Mouse (Mus musculus): Measurements from ENCODE around the gene Prmt7. TPM values are rescaled to one million over a fixed set of nuclear protein-coding genes. Genes with fewer than 3 reads are reported as not detected.

Gene Prmt7
- total and polyA plus RNA-seq, 3 experiments: 48.4 to 87.3 (median 69.5) TPM

DNA sequence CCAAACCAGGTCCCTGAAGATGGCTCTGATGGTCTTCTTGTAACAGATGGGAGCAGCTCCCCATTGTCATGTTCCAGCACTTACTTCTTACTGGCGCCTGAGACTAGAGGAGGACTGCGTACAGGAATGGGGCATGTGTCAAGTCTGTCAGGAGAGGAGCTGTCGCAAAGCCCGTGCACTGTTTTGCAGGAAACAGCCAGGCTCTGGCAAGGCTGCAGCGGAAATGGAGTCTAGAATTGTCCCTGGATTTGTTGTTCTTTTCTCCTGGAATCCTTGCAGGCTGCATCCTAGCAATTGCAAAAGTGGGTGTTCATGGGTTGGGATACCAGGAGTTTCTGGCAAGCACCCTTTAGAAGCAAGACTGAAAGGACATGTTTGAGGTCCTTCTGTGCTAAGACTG lies 87.5 kb downstream of the Prmt7 start:
- Histone ChIP-seq H3K27me3 (replicated peaks) (no peaks in the 10 kb centered on the region), H3K9me3 (replicated peaks; ENCODE audit: low read length) (no peaks in the 10 kb centered on the region), H3K4me3 (replicated peaks in 1 of 3; ENCODE audit: low read depth in 2 of 3, low read length in 2 of 3, poor library complexity in 1 of 3) (no peak overlapping the region), H3K36me3 (replicated peaks in 1 of 2; ENCODE audit: control insufficient read depth in 1 of 2, insufficient read depth in 1 of 2, low read length in 1 of 2) (no peaks in the 10 kb centered on the region), H3K4me1 (ENCODE audit: control insufficient read depth in 1 of 2, insufficient read depth in 2 of 2) (peaks cover 2% of the 10 kb centered on the region in 2 experiments), H3K9ac (ENCODE audit: insufficient read depth, low read depth) (no peak overlapping the region), H3K27ac (ENCODE audit: insufficient read depth, low read depth) (no peak overlapping the region), H3K4me2 (ENCODE audit: insufficient read depth, low read depth, poor library complexity, severe bottlenecking) (no peak overlapping the region), H3K79me2 (replicated peaks; ENCODE audit: control insufficient read depth, extremely low read depth, insufficient read depth, poor library complexity, severe bottlenecking) (no peaks in the 10 kb centered on the region)
- TF ChIP-seq CHD1 (IDR thresholded peaks at IDR 0.05; ENCODE audit: low read depth, low read length) (no peak), SIN3A (IDR thresholded peaks at IDR 0.05; ENCODE audit: low read length) (no peak), ZC3H11A (IDR thresholded peaks at IDR 0.05; ENCODE audit: low read depth, low read length) (no peak), PAX5 (IDR thresholded peaks at IDR 0.05; ENCODE audit: low read length) (no peak), UBTF (IDR thresholded peaks at IDR 0.05; ENCODE audit: low read depth, low read length) (no peak), ZKSCAN1 (IDR thresholded peaks at IDR 0.05; ENCODE audit: borderline replicate concordance, low read depth, low read length) (no peak), ELF1 (IDR thresholded peaks at IDR 0.05; ENCODE audit: low read depth, low read length) (no peak), HCFC1 (IDR thresholded peaks at IDR 0.05; ENCODE audit: low read depth, low read length) (no peak), POLR2AphosphoS2 (IDR thresholded peaks at IDR 0.05; ENCODE audit: low read depth, low read length) (no peak), KAT2A (IDR thresholded peaks at IDR 0.05; ENCODE audit: insufficient replicate concordance, low read length) (no peak)
- in situ Hi-C loops (cut with MboI; ENCODE audit: low pct_ligation_motif_present, low pct_unique_long_range_greater_than_20kb, low sequenced_read_pairs) (no loop called here), dilution Hi-C loops (cut with MboI; ENCODE audit: extremely low pct_ligation_motif_present, extremely low pct_unique_long_range_greater_than_20kb, low sequenced_read_pairs) (no loop called here)
- DNase-seq (ENCODE audit: extremely low read depth): no peak

DNA sequence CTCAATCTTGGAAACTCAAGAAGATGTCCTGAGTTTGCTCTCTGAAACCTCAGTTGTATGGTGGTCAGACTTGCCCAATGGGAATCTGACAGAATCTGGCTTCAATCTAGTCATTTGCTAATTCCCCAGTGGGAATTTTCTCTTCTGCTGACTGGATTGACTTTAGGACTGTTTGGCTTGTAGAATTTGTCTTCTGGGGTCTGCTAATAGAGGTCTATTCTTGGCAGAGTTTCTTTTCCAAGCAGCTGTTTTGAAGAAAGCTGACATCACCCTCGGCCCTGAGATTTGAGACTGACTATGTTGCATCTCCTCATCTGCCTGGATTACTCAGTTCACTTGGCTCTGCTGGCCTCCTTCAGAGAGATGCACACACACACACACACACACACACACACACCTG lies 88.1 kb downstream of the Prmt7 start:
- in situ Hi-C loops (cut with MboI; ENCODE audit: low pct_ligation_motif_present, low pct_unique_long_range_greater_than_20kb, low sequenced_read_pairs) (no loop called here), dilution Hi-C loops (cut with MboI; ENCODE audit: extremely low pct_ligation_motif_present, extremely low pct_unique_long_range_greater_than_20kb, low sequenced_read_pairs) (no loop called here)
- no peaks in the 10 kb centered on the region for H3K27me3 ChIP-seq (replicated peaks)

DNA sequence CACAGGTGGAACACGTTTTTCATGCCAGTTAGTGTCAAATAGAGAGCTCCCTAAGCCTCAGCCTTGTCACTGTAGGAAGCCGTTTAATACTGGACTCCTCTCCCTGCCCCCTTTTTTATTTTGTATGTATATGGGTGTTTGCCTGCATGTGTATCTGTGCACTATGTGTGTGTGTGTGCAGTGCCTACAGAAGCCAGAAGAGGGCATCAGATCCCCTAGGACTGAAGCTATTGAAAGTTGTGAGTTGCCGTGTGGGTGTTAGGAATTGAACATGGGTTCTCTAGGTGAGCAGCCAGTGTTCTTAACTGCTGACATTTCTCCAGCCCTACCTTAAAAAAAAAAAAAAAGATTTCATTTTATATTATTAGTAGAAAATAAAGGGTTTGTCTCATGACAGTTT lies 89.0 kb downstream of the Prmt7 start:
- Histone ChIP-seq H3K79me2 (replicated peaks; ENCODE audit: control insufficient read depth, extremely low read depth, insufficient read depth, poor library complexity, severe bottlenecking) (no peaks in the 10 kb centered on the region), H3K4me3 (replicated peaks in 1 of 3; ENCODE audit: low read depth in 2 of 3, low read length in 2 of 3, poor library complexity in 1 of 3) (no peak overlapping the region), H3K4me2 (ENCODE audit: insufficient read depth, low read depth, poor library complexity, severe bottlenecking) (no peak overlapping the region), H3K36me3 (replicated peaks in 1 of 2; ENCODE audit: control insufficient read depth in 1 of 2, insufficient read depth in 1 of 2, low read length in 1 of 2) (no peaks in the 10 kb centered on the region), H3K9me3 (replicated peaks; ENCODE audit: low read length) (no peaks in the 10 kb centered on the region), H3K9ac (ENCODE audit: insufficient read depth, low read depth) (no peak overlapping the region), H3K27ac (ENCODE audit: insufficient read depth, low read depth) (no peak overlapping the region), H3K4me1 (ENCODE audit: control insufficient read depth in 1 of 2, insufficient read depth in 2 of 2) (no peaks in the 10 kb centered on the region), H3K27me3 (replicated peaks) (no peaks in the 10 kb centered on the region)
- in situ Hi-C loops (cut with MboI; ENCODE audit: low pct_ligation_motif_present, low pct_unique_long_range_greater_than_20kb, low sequenced_read_pairs) (no loop called here), dilution Hi-C loops (cut with MboI; ENCODE audit: extremely low pct_ligation_motif_present, extremely low pct_unique_long_range_greater_than_20kb, low sequenced_read_pairs) (no loop called here)
- no peak for DNase-seq (ENCODE audit: extremely low read depth)
- TF ChIP-seq POLR2AphosphoS2 (IDR thresholded peaks at IDR 0.05; ENCODE audit: low read depth, low read length) (no peak), JUND (conservative IDR thresholded peaks at IDR 0.05; ENCODE audit: low read depth, low read length) (no peak), BHLHE40 (IDR thresholded peaks at IDR 0.05; ENCODE audit: low read depth, low read length) (no peak), USF1 (IDR thresholded peaks at IDR 0.05; ENCODE audit: low read depth, low read length) (no peak), JUN (IDR thresholded peaks at IDR 0.05; ENCODE audit: insufficient read depth, low read depth, low read length) (no peak), ZMIZ1 (IDR thresholded peaks at IDR 0.05; ENCODE audit: low read depth, low read length) (no peak), ZKSCAN1 (IDR thresholded peaks at IDR 0.05; ENCODE audit: borderline replicate concordance, low read depth, low read length) (no peak), SIN3A (IDR thresholded peaks at IDR 0.05; ENCODE audit: low read length) (no peak), NRF1 (IDR thresholded peaks at IDR 0.05; ENCODE audit: low read depth, low read length) (no peak), KAT2A (IDR thresholded peaks at IDR 0.05; ENCODE audit: insufficient replicate concordance, low read length) (no peak), TBP (conservative IDR thresholded peaks at IDR 0.05; ENCODE audit: low read depth, low read length) (no peak), HCFC1 (IDR thresholded peaks at IDR 0.05; ENCODE audit: low read depth, low read length) (no peak), ELF1 (IDR thresholded peaks at IDR 0.05; ENCODE audit: low read depth, low read length) (no peak), CTCF (conservative IDR thresholded peaks at IDR 0.05 in 1 of 2, IDR thresholded peaks at IDR 0.05 in 1 of 2; ENCODE audit: low read depth in 2 of 2, low read length in 2 of 2) (peak in 1 of 2 experiments; percentile 43; a peak in 2 of 4 replicates), POLR2A (IDR thresholded peaks at IDR 0.05; ENCODE audit: low read depth, low read length) (no peak), CHD1 (IDR thresholded peaks at IDR 0.05; ENCODE audit: low read depth, low read length) (no peak), MAFK (IDR thresholded peaks at IDR 0.05; ENCODE audit: insufficient replicate concordance, low read length) (no peak), RAD21 (IDR thresholded peaks at IDR 0.05; ENCODE audit: low read depth, low read length) (peak; percentile 3), MEF2A (IDR thresholded peaks at IDR 0.05; ENCODE audit: borderline replicate concordance, low read depth, low read length) (no peak), USF2 (conservative IDR thresholded peaks at IDR 0.05; ENCODE audit: low read depth, low read length) (no peak)

More for the DNA sequence above, 88.1 kb downstream of the Prmt7 start:
- Histone ChIP-seq H3K9me3 (replicated peaks; ENCODE audit: low read length) (no peaks in the 10 kb centered on the region), H3K4me2 (ENCODE audit: insufficient read depth, low read depth, poor library complexity, severe bottlenecking) (no peak overlapping the region), H3K79me2 (replicated peaks; ENCODE audit: control insufficient read depth, extremely low read depth, insufficient read depth, poor library complexity, severe bottlenecking) (no peaks in the 10 kb centered on the region), H3K36me3 (replicated peaks in 1 of 2; ENCODE audit: control insufficient read depth in 1 of 2, insufficient read depth in 1 of 2, low read length in 1 of 2) (no peaks in the 10 kb centered on the region), H3K27ac (ENCODE audit: insufficient read depth, low read depth) (no peak overlapping the region), H3K4me1 (ENCODE audit: control insufficient read depth in 1 of 2, insufficient read depth in 2 of 2) (no peaks in the 10 kb centered on the region), H3K9ac (ENCODE audit: insufficient read depth, low read depth) (no peak overlapping the region), H3K4me3 (replicated peaks in 1 of 3; ENCODE audit: low read depth in 2 of 3, low read length in 2 of 3, poor library complexity in 1 of 3) (no peak overlapping the region)
- no peak for DNase-seq (ENCODE audit: extremely low read depth)
- TF ChIP-seq SIN3A (IDR thresholded peaks at IDR 0.05; ENCODE audit: low read length) (no peak), POLR2A (IDR thresholded peaks at IDR 0.05; ENCODE audit: low read depth, low read length) (no peak), KAT2A (IDR thresholded peaks at IDR 0.05; ENCODE audit: insufficient replicate concordance, low read length) (no peak), BHLHE40 (IDR thresholded peaks at IDR 0.05; ENCODE audit: low read depth, low read length) (no peak), HCFC1 (IDR thresholded peaks at IDR 0.05; ENCODE audit: low read depth, low read length) (no peak), NELFE (IDR thresholded peaks at IDR 0.05; ENCODE audit: low read depth, low read length) (no peak), JUND (conservative IDR thresholded peaks at IDR 0.05; ENCODE audit: low read depth, low read length) (no peak)

Measured in CH12.LX (cell line).